Mouse (Mus musculus) c-Kit-positive CD71-positive TER-119-negative erythroid progenitor cells, embryonic 14.5 days (primary cell): ENCODE measurements around the gene Wnt5b.
"Not testable (repeated sequence)": the region's sequence is repeated elsewhere in the genome, so short reads cannot be mapped to it uniquely, and the experiment has no call there.

Experiments
- DNase-seq: peaks from one replicate; pipeline ENCODE4 v3.0.0-alpha.2; 2013; ENCODE audit warnings: low read depth

The Wnt5b gene

GRCm38 (mm10) chr6:119451981-119452499, 92.1 kb downstream of the Wnt5b start:
- DNase-seq: no peak

- DNase-seq: no peak
These were observed 92.9 kb downstream of the Wnt5b start for GRCm38 (mm10) chr6:119450965-119451943.

GRCm38 (mm10) chr6:119449060-119449499, 95.1 kb downstream of the Wnt5b start:
- DNase-seq: no peak

- no peak for DNase-seq
These were observed 95.7 kb downstream of the Wnt5b start for GRCm38 (mm10) chr6:119448321-119449059.

GRCm38 (mm10) chr6:119445671-119446607, 98.2 kb downstream of the Wnt5b start:
- DNase-seq: no peak

- DNase-seq: peak; percentile 78
These were observed 100.2 kb downstream of the Wnt5b start for GRCm38 (mm10) chr6:119443742-119444645.

GRCm38 (mm10) chr6:119442729-119443128, 101.4 kb downstream of the Wnt5b start:
- DNase-seq: not testable (repeated sequence)

- DNase-seq: no peak
These were observed 106.0 kb downstream of the Wnt5b start for GRCm38 (mm10) chr6:119437894-119438761.

- DNase-seq: no peak
These were observed 109.8 kb downstream of the Wnt5b start for GRCm38 (mm10) chr6:119434394-119434793.

- no peak for DNase-seq
These were observed 112.3 kb downstream of the Wnt5b start for GRCm38 (mm10) chr6:119431751-119432324.

- DNase-seq: no peak
These were observed 113.6 kb downstream of the Wnt5b start for GRCm38 (mm10) chr6:119430508-119430907.

GRCm38 (mm10) chr6:119429311-119429710, 114.8 kb downstream of the Wnt5b start:
- DNase-seq: no peak

- DNase-seq: peak; percentile 36
These were observed 115.5 kb downstream of the Wnt5b start for GRCm38 (mm10) chr6:119428611-119429010.

GRCm38 (mm10) chr6:119421001-119421400, 123.1 kb downstream of the Wnt5b start:
- DNase-seq: no peak

GRCm38 (mm10) chr6:119420357-119420756, 123.8 kb downstream of the Wnt5b start:
- DNase-seq: no peak

- no peak for DNase-seq
These were observed 124.7 kb downstream of the Wnt5b start for GRCm38 (mm10) chr6:119419412-119419811.

- no peak for DNase-seq
These were observed 125.5 kb downstream of the Wnt5b start for GRCm38 (mm10) chr6:119418392-119419251.

GRCm38 (mm10) chr6:119417821-119418220, 126.3 kb downstream of the Wnt5b start:
- DNase-seq: no peak
